ENCODE assay signal across 7 mouse cellular contexts in genomic region chr10:56115636-56116180, GRCm38 (mm10). TPM values are rescaled to one million over a fixed set of nuclear protein-coding genes. Genes with fewer than 3 reads are reported as not detected.
DNase-seq lines count a peak whose midpoint lies in the region; ATAC-seq and TF ChIP-seq lines count a peak whose summit lies in the region.

No protein-coding gene starts in this region.

- TF ChIP-seq EP300 in liver, postnatal 0 days (IDR thresholded peaks at IDR 0.05; ENCODE audit: low read depth), result no peak

- H3K36me3 ChIP-seq in lung, embryonic 14.5 days (ENCODE audit: insufficient read depth), result no peaks in the 10 kb centered on the region
- no peaks in the 10 kb centered on the region for H3K36me3 ChIP-seq in forebrain, embryonic 10.5 days (replicated peaks)
- H3K36me3 ChIP-seq in intestine, embryonic 16.5 days (ENCODE audit: control insufficient read depth, insufficient read depth, low read length), result no peaks in the 10 kb centered on the region
- no peaks in the 10 kb centered on the region for H3K36me3 ChIP-seq in liver, postnatal 0 days (replicated peaks; ENCODE audit: insufficient read depth, low read length)
- H3K36me3 ChIP-seq in stomach, embryonic 16.5 days (ENCODE audit: control insufficient read depth, insufficient read depth, low read length), result no peaks in the 10 kb centered on the region

- peak overlapping the region; percentile 66 for H3K9ac ChIP-seq in lung, embryonic 14.5 days
- peak overlapping the region; percentile 75 for H3K9ac ChIP-seq in intestine, embryonic 16.5 days (ENCODE audit: low read depth, low read length)
- H3K9ac ChIP-seq in liver, postnatal 0 days (replicated peaks), result peak overlapping the region; percentile 59
- peak overlapping the region; percentile 75 for H3K9ac ChIP-seq in stomach, embryonic 16.5 days (ENCODE audit: low read length)

- H3K27ac ChIP-seq in lung, embryonic 14.5 days (ENCODE audit: low read depth), result peak overlapping the region; percentile 36; the same call in 1 of the 2 replicates
- peak overlapping the region; percentile 93 for H3K27ac ChIP-seq in forebrain, embryonic 10.5 days
- 0 out of 2 replicates have a peak overlapping the region, but pooled peaks have one; percentile 6 for H3K27ac ChIP-seq in intestine, embryonic 16.5 days (ENCODE audit: low read length)
- no peak overlapping the region for H3K27ac ChIP-seq in liver, postnatal 0 days (ENCODE audit: low read depth)
- H3K27ac ChIP-seq in stomach, embryonic 16.5 days (ENCODE audit: low read length), result 0 out of 2 replicates have a peak overlapping the region, but pooled peaks have one; percentile 32

- WGBS in lung, embryonic 14.5 days, result 19% methylated on average over 26 of the region's 27 CpGs
- WGBS in forebrain, embryonic 10.5 days, result 21% methylated on average over 27 of the region's 27 CpGs
- WGBS in intestine, embryonic 16.5 days, result 20% methylated on average over 26 of the region's 27 CpGs
- WGBS in liver, postnatal 0 days (ENCODE audit: insufficient replicate concordance), result 31% methylated on average over 22 of the region's 27 CpGs
- WGBS in stomach, embryonic 16.5 days, result 16% methylated on average over 26 of the region's 27 CpGs

- peak overlapping the region; percentile 55 for H3K4me3 ChIP-seq in lung, embryonic 14.5 days (ENCODE audit: low read depth, low read length)
- peak overlapping the region; percentile 67 for H3K4me3 ChIP-seq in forebrain, embryonic 10.5 days
- H3K4me3 ChIP-seq in intestine, embryonic 16.5 days (ENCODE audit: low read length), result peak overlapping the region; percentile 71
- peak overlapping the region; percentile 56 for H3K4me3 ChIP-seq in liver, postnatal 0 days (ENCODE audit: low read depth, low read length)
- peak overlapping the region; percentile 63 for H3K4me3 ChIP-seq in stomach, embryonic 16.5 days (replicated peaks; ENCODE audit: low read length)

- no peaks in the 10 kb centered on the region for H3K27me3 ChIP-seq in lung, embryonic 14.5 days (ENCODE audit: insufficient read depth, low read length)
- peaks cover 6% of the 10 kb centered on the region for H3K27me3 ChIP-seq in forebrain, embryonic 10.5 days (ENCODE audit: poor library complexity, severe bottlenecking)
- no peaks in the 10 kb centered on the region for H3K27me3 ChIP-seq in intestine, embryonic 16.5 days (replicated peaks; ENCODE audit: control insufficient read depth, insufficient read depth, low read length)
- 0 out of 2 replicates have a peak, but pooled peaks cover 4% of the 10 kb centered on the region for H3K27me3 ChIP-seq in liver, postnatal 0 days (ENCODE audit: insufficient read depth, low read length)
- H3K27me3 ChIP-seq in stomach, embryonic 16.5 days (ENCODE audit: control insufficient read depth, insufficient read depth, low read length), result no peaks in the 10 kb centered on the region

- no peaks in the 10 kb centered on the region for H3K4me1 ChIP-seq in lung, embryonic 14.5 days (ENCODE audit: insufficient read depth)
- peaks cover 29% of the 10 kb centered on the region for H3K4me1 ChIP-seq in forebrain, embryonic 10.5 days
- H3K4me1 ChIP-seq in intestine, embryonic 16.5 days (ENCODE audit: control insufficient read depth, insufficient read depth, low read length), result peaks cover 7% of the 10 kb centered on the region
- peaks cover 11% of the 10 kb centered on the region for H3K4me1 ChIP-seq in liver, postnatal 0 days (ENCODE audit: insufficient read depth)
- H3K4me1 ChIP-seq in stomach, embryonic 16.5 days (ENCODE audit: control insufficient read depth, insufficient read depth, low read length), result peaks cover 4% of the 10 kb centered on the region; the same call in 1 of the 2 replicates

- peak; percentile 66 for ATAC-seq in lung, embryonic 14.5 days (ENCODE audit: insufficient read depth)
- ATAC-seq in intestine, embryonic 16.5 days, result peak; percentile 81
- peak; percentile 51 for ATAC-seq in liver, postnatal 0 days
- peak; percentile 64 for ATAC-seq in stomach, embryonic 16.5 days (ENCODE audit: insufficient read depth, low FRiP score)

- no peak for TF ChIP-seq CTCF in lung, embryonic 14.5 days (IDR thresholded peaks at IDR 0.05; ENCODE audit: low read depth)
- TF ChIP-seq CTCF in liver, postnatal 0 days (IDR thresholded peaks at IDR 0.05; ENCODE audit: low read depth), result no peak

- peak; percentile 23 for DNase-seq in lung, embryonic 14.5 days
- DNase-seq in lung, postnatal 14 days, result no peak
- DNase-seq in cerebellum, adult 9-10 months, result peak; percentile 74
- DNase-seq in forebrain, embryonic 10.5 days (ENCODE audit: extremely low spot score, low spot score), result no peak
- DNase-seq in liver, postnatal 0 days, result peak; percentile 26

- peak overlapping the region; percentile 83 for H3K4me2 ChIP-seq in lung, embryonic 14.5 days
- H3K4me2 ChIP-seq in intestine, embryonic 16.5 days (ENCODE audit: low read depth, low read length), result peak overlapping the region; percentile 90
- peak overlapping the region; percentile 73 for H3K4me2 ChIP-seq in liver, postnatal 0 days (ENCODE audit: low read depth, low read length)
- H3K4me2 ChIP-seq in stomach, embryonic 16.5 days (ENCODE audit: low read depth, low read length), result peak overlapping the region; percentile 65

- H3K9me3 ChIP-seq in lung, embryonic 14.5 days (ENCODE audit: low read depth, low read length), result no peaks in the 10 kb centered on the region
- no peaks in the 10 kb centered on the region for H3K9me3 ChIP-seq in forebrain, embryonic 10.5 days
- H3K9me3 ChIP-seq in intestine, embryonic 16.5 days (ENCODE audit: control insufficient read depth, low read length), result no peaks in the 10 kb centered on the region
- no peaks in the 10 kb centered on the region for H3K9me3 ChIP-seq in liver, postnatal 0 days (ENCODE audit: low read length)
- H3K9me3 ChIP-seq in stomach, embryonic 16.5 days (replicated peaks; ENCODE audit: control insufficient read depth, low read length), result no peaks in the 10 kb centered on the region

RNA-seq across cellular contexts. Expression of gene Msl3l2, which starts 9.0 kb away (rescaled TPM):
- polyA plus RNA-seq in lung, embryonic 14.5 days (2014; fragmentation: Nextera tagmentation; extraction: Ambion mirVana), result 4.8 and 5.3 TPM in 2 replicates
- 5.7 and 6.1 TPM in 2 replicates for polyA plus RNA-seq in forebrain, embryonic 10.5 days (2016; fragmentation: Nextera tagmentation; extraction: Ambion mirVana)
- 2.1 and 2.3 TPM in 2 replicates for polyA plus RNA-seq in intestine, embryonic 16.5 days (2015; fragmentation: Nextera tagmentation; extraction: Ambion mirVana)
- polyA plus RNA-seq in liver, postnatal 0 days (2015; fragmentation: Nextera tagmentation; extraction: Ambion mirVana), result 0.80 and 0.96 TPM in 2 replicates
- 2.5 and 3.0 TPM in 2 replicates for polyA plus RNA-seq in stomach, embryonic 16.5 days (2015; fragmentation: Nextera tagmentation; extraction: Ambion mirVana)

Comparison
In these comparisons a context has a peak if more than half of its experiments do, and no peak if none do; other contexts are left out.
1. DNase-seq: peak in lung, embryonic 14.5 days (single experiment), cerebellum, adult 9-10 months (single experiment) and liver, postnatal 0 days (single experiment); none in lung, postnatal 14 days (single experiment) and forebrain, embryonic 10.5 days (single experiment).
2. Peak in every context shown above with its lines, with median percentiles within 50 percentile points of each other: ATAC-seq, H3K4me2 ChIP-seq, H3K4me3 ChIP-seq and H3K9ac ChIP-seq.